Mouse (Mus musculus) olfactory bulb, adult 2 months (tissue): ENCODE data around the gene Cop1. TPM values are rescaled to one million over a fixed set of nuclear protein-coding genes. Genes with fewer than 3 reads are reported as not detected.

Experiments used
- H3K27ac ChIP-seq: fragments of 200-500 bp; 2 replicates; pipeline ENCODE4 v1.5.1; 2012; ENCODE audit warnings: low read depth, low read length; ENCODE audit not compliant: insufficient read depth
- H3K4me1 ChIP-seq: fragments of 200-500 bp; 2 replicates; pipeline ENCODE4 v1.6.1; 2012; ENCODE audit warnings: low read length; ENCODE audit not compliant: control insufficient read depth, insufficient read depth
- H3K4me3 ChIP-seq: fragments of 200-500 bp; 2 replicates; pipeline ENCODE4 v1.5.1; 2012; ENCODE audit warnings: mild to moderate bottlenecking, low read depth, low read length, moderate library complexity; ENCODE audit not compliant: insufficient read depth
- CTCF ChIP-seq: fragments of 200-500 bp; IDR thresholded peaks from 2 replicates; pipeline ENCODE4 v1.5.1; 2012; ENCODE audit warnings: low read depth, mild to moderate bottlenecking, low read length, moderate library complexity; ENCODE audit not compliant: insufficient read depth
- POLR2A ChIP-seq: fragments of 200-500 bp; IDR thresholded peaks from 2 replicates; pipeline ENCODE4 v1.6.1; 2012; ENCODE audit warnings: mild to moderate bottlenecking, low read depth, low read length, moderate library complexity; ENCODE audit not compliant: insufficient read depth
- WGBS: fragments of 180-500 bp; shearing (Covaris S2); methylation state at CpG from one replicate; pipeline ENCODE4 v1.1.7; 2018; 5-methylcytosine and 5-hydroxymethylcytosine counted together
- polyA plus RNA-seq: library from polyadenylated mRNA; stranded (reverse); fragments of >200 nt; gene quantifications from 2 replicates; pipeline ENCODE4 v1.2.4, GENCODE M21; 2012; ENCODE audit warnings: low replicate concordance; ENCODE audit not compliant: missing spikeins, insufficient read depth, insufficient read length

Gene Cop1
- polyA plus RNA-seq, 1 experiment: not detected

GRCm38 (mm10) chr1:159355027-159355570, 123.0 kb downstream of the Cop1 start:
- Histone ChIP-seq H3K4me3 (no peak overlapping the region), H3K4me1 (no peaks in the 10 kb centered on the region), H3K27ac (no peak overlapping the region)
- WGBS: 94% methylated on average over 1 of the region's 1 CpGs
- TF ChIP-seq POLR2A: no peak
- no peak for TF ChIP-seq CTCF

DNA sequence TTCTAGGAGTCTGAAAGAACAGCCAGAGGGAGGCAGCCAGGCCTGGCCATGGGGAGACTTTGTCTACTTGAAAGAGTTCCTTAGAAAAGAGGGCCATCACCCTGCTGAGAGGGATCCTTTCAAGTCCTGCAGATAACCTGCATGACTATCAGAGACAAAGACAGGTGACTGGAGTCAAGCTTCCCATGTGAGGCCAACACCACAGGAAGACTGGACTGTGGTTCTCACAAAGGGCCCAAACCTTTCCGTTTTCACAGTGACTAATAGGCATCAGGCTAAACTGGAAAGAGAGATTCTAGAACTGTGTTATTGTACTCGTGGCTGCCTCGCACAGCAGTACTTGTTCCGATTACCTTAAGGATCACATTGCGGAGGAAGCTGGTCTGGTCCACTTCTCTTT, 126.6 kb downstream of the Cop1 start:
- no peak overlapping the region for H3K27ac ChIP-seq
- TF ChIP-seq POLR2A (no peak), CTCF (no peak)
- no peak overlapping the region for H3K4me3 ChIP-seq
- H3K4me1 ChIP-seq: no peaks in the 10 kb centered on the region
- 77% methylated on average over 5 of the region's 5 CpGs for WGBS

DNA sequence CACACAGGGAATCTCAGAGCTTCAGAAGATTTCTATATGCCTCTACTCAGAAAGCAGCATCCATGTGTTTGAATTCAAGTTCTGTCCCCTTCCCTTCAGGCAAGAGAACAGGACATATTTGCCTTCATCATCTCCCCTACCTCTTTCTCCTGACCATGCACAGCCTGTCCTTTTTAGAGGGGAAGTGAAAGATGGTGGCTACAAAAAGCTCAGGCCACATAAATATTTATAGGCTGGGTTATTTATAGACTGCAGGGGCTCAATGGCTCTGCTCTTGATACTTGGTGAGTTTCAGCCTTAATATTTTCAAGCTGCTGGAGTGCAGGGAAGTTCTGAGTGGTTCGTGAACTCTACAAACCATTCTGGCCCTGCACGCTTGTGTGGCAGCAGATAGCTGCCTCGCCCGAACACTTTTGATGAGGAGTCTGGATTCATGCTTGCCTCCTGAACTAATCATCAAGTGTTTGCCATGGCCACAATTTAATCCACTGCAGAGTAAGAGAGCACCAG, 139.8 kb downstream of the Cop1 start:
- no peaks in the 10 kb centered on the region for H3K4me1 ChIP-seq
- H3K27ac ChIP-seq: no peak overlapping the region
- WGBS: 87% methylated on average over 4 of the region's 4 CpGs
- H3K4me3 ChIP-seq: no peak overlapping the region
- TF ChIP-seq CTCF: no peak
- TF ChIP-seq POLR2A: no peak

DNA sequence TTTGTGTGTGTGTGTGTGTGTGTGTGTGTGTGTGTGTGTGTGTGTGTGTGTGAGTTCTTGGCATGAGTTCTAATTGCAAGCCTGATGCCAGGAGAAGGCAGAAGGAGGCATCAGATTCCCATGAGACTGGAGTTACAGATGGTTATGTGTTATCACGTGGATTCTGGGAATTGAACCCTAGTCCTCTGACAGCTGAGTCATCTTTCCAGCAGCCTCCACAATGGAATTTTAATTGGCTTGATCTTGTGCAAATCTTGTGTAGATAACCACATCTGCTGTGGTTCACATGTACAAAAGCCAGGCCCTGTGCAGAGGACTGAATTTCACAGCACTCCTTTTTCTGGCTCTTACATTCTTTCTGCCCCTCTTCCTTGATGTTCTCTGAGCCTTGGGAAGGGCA, 150.1 kb downstream of the Cop1 start:
- no peak for TF ChIP-seq CTCF
- TF ChIP-seq POLR2A: no peak

DNA sequence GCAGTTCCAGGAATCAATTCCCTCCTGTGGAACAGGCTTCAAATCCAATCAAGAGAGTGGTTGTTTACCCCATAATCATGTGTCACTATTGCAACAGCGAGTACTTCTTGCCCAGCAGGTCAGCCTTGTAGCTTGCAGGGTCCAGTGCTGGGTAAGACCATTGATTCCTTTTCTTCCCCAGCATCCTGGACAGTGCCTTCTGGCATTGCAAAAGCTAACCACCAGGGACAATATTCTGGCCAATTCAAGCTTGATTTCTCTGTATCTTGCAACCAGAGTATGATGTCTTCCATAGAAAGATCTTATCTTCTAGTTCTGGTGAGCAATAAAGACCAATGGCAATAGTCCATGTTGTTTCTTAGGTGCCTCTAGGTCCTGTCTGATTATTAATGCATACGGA, 150.8 kb downstream of the Cop1 start:
- Histone ChIP-seq H3K4me1 (no peaks in the 10 kb centered on the region), H3K4me3 (no peak overlapping the region), H3K27ac (no peak overlapping the region)
- TF ChIP-seq POLR2A (no peak), CTCF (no peak)
- WGBS: 90% methylated on average over 2 of the region's 2 CpGs

More for the DNA sequence above, 150.1 kb downstream of the Cop1 start:
- Histone ChIP-seq H3K4me1 (no peaks in the 10 kb centered on the region), H3K27ac (no peak overlapping the region), H3K4me3 (no peak overlapping the region)
- 75% methylated on average over 1 of the region's 1 CpGs for WGBS

DNA sequence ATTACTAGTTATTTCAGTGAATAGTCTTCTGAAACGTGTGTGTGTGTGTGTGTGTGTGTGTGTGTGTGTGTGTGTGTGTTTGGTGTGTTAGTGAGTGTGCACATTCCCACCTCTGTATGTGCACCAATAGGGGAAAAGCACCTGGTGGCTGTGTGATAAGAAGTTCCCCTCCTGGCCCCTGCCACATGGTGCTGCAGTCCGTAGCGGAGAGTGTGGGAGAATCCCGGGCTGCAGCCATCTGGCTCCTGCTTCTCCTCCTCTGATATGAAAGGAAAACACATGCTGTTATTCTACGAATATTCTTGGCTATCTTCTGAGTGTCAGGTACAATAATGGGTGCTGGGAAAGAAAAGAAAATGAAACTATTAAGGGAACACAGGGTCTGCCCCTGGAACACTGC, 154.3 kb downstream of the Cop1 start:
- Histone ChIP-seq H3K4me3 (no peak overlapping the region), H3K27ac (no peak overlapping the region), H3K4me1 (no peaks in the 10 kb centered on the region)
- no peak for TF ChIP-seq CTCF
- no peak for TF ChIP-seq POLR2A
- WGBS: 72% methylated on average over 5 of the region's 5 CpGs

DNA sequence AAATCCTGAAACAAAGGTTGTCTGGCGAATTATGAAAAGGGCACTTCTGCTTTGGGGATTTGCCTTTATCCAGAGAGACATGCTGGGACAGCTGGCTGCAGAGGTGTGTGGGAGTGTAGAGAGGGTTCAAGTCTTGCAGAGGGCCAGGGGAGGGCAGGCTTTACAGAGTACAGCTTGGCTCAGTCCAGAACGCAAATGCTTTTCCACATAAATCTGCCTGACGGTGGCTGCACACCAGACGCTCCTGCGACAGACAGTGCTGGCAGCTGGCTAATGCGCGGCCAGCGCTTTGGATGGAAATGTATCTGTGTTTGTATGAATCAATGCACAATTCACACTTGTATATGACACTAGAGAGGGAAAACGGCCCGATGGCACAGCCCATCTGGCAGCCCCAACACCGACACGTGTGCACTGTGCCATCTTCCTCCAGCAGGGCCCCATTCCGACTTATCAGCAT, 156.5 kb downstream of the Cop1 start:
- TF ChIP-seq POLR2A (no peak), CTCF (no peak)
- no peak overlapping the region for H3K27ac ChIP-seq
- H3K4me1 ChIP-seq: peaks cover 11% of the 10 kb centered on the region
- WGBS: 84% methylated on average over 13 of the region's 13 CpGs
- H3K4me3 ChIP-seq: no peak overlapping the region

DNA sequence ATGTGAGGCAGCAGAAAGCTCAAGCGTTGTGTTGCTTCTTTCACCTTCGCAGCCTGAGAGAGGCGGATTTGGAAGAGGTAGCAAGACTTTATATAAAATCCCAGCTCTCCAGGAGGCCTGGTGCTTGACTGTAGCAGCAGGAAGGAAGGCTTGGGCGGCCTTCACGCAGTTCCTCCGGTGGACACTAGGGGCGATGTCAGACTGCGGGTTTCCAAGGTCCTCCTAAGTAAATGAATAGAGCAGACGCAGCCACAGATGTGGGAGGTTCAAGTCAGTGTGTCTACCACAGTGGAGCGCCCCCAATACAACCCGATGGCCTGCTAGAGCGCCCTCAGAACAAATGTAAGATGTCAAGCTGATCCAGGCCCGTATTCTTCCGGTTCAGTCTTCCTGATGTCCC, 157.9 kb downstream of the Cop1 start:
- Histone ChIP-seq H3K27ac (no peak overlapping the region), H3K4me1 (peaks cover 15% of the 10 kb centered on the region), H3K4me3 (no peak overlapping the region)
- 36% methylated on average over 14 of the region's 14 CpGs for WGBS
- peak; percentile 78 for TF ChIP-seq CTCF
- no peak for TF ChIP-seq POLR2A

- TF ChIP-seq POLR2A (no peak), CTCF (no peak)
- 77% methylated on average over 8 of the region's 8 CpGs for WGBS
- Histone ChIP-seq H3K4me3 (no peak overlapping the region), H3K27ac (peak overlapping the region; percentile 27; the same call in 1 of the 2 replicates), H3K4me1 (peaks cover 15% of the 10 kb centered on the region)
Observed at GRCm38 (mm10) chr1:159392667-159393066, 160.5 kb downstream of the Cop1 start.

GRCm38 (mm10) chr1:159393070-159393699, 161.1 kb downstream of the Cop1 start:
- 17% methylated on average over 6 of the region's 6 CpGs for WGBS
- peaks cover 15% of the 10 kb centered on the region for H3K4me1 ChIP-seq
- H3K27ac ChIP-seq: peak overlapping the region; percentile 27; the same call in 1 of the 2 replicates
- TF ChIP-seq CTCF (no peak), POLR2A (no peak)
- no peak overlapping the region for H3K4me3 ChIP-seq
